Mouse (Mus musculus) spleen, adult 18-20 months (tissue): ENCODE results near the gene Fhl4.

Source experiments
- DNase-seq, 2 experiments: peaks; one replicate each; pipeline ENCODE4 v3.0.0; 2022; ENCODE audit warnings: mixed read lengths in 2 of 2

Fhl4 gene

GRCm38 (mm10) chr10:85102247-85103084 lies at the start of gene Fhl4, which contains the start of gene Tmem263:
Gene Fhl4, minus strand, starts transcription at chr10:85102495.
Gene Tmem263, plus strand, starts transcription at chr10:85102627.
- peak; percentile 72 to 80 for DNase-seq

- no peak for DNase-seq
Measured at GRCm38 (mm10) chr10:85149226-85149625, 46.9 kb upstream of the Fhl4 start.

- DNase-seq = no peak
Measured at GRCm38 (mm10) chr10:85146282-85146681, 44.0 kb upstream of the Fhl4 start.

GRCm38 (mm10) chr10:85141465-85141864 lies 39.2 kb upstream of the Fhl4 start:
- DNase-seq = no peak

GRCm38 (mm10) chr10:85136573-85136972 lies 34.3 kb upstream of the Fhl4 start:
- DNase-seq = no peak

GRCm38 (mm10) chr10:85128453-85128852 lies 26.2 kb upstream of the Fhl4 start:
- DNase-seq = peak; percentile 30 to 55

GRCm38 (mm10) chr10:85127395-85128287 lies 25.3 kb upstream of the Fhl4 start, which contains the start of gene Mterf2:
Gene Mterf2, minus strand, starts transcription at chr10:85128027.
- DNase-seq = peak; percentile 80 to 85

GRCm38 (mm10) chr10:85125184-85125583 lies 22.9 kb upstream of the Fhl4 start:
- no peak for DNase-seq

GRCm38 (mm10) chr10:85114409-85114808 lies 12.1 kb upstream of the Fhl4 start:
- no peak for DNase-seq

GRCm38 (mm10) chr10:85103085-85103885 lies 990 bp upstream of the Fhl4 start:
- peak; percentile 11 to 34 for DNase-seq

GRCm38 (mm10) chr10:85101841-85102240 lies 454 bp downstream of the Fhl4 start:
- DNase-seq = no peak

- no peak for DNase-seq
Measured at GRCm38 (mm10) chr10:85071605-85072152, 30.6 kb downstream of the Fhl4 start.

GRCm38 (mm10) chr10:85054876-85055275 lies 47.4 kb downstream of the Fhl4 start:
- DNase-seq = no peak

GRCm38 (mm10) chr10:85052451-85052850 lies 49.8 kb downstream of the Fhl4 start:
- no peak for DNase-seq

- no peak for DNase-seq
Measured at GRCm38 (mm10) chr10:85050668-85051208, 51.6 kb downstream of the Fhl4 start.

- no peak for DNase-seq
Measured at GRCm38 (mm10) chr10:85048008-85048407, 54.3 kb downstream of the Fhl4 start.

- DNase-seq = peak in 1 of 2 experiments; percentile 18
Measured at GRCm38 (mm10) chr10:85046585-85046984, 55.7 kb downstream of the Fhl4 start.
